Mouse (Mus musculus): ENCODE results near the gene Cand2. TPM values are rescaled to one million over a fixed set of nuclear protein-coding genes. Genes with fewer than 3 reads are reported as not detected.
A peak's percentile ranks its signal among the peaks of the same experiment; 100 is the strongest.

The Cand2 gene
- total and polyA plus RNA-seq, 3 experiments, result 3.6 to 17.1 (median 7.8) TPM

- TF ChIP-seq HCFC1 (IDR thresholded peaks at IDR 0.05; ENCODE audit: low read depth, low read length) (peak; percentile 90), MYC (IDR thresholded peaks at IDR 0.05; ENCODE audit: low read depth, low read length) (peak; percentile 94), ZNF384 (IDR thresholded peaks at IDR 0.05; ENCODE audit: low read depth, low read length) (peak; percentile 44), TBP (conservative IDR thresholded peaks at IDR 0.05; ENCODE audit: low read depth, low read length) (peak; percentile 96), E2F4 (IDR thresholded peaks at IDR 0.05; ENCODE audit: insufficient replicate concordance, low read depth, low read length) (0 out of 2 replicates have a peak, but pooled peaks have one; percentile 32), CHD2 (IDR thresholded peaks at IDR 0.05; ENCODE audit: low read length) (no peak), BHLHE40 (IDR thresholded peaks at IDR 0.05; ENCODE audit: low read depth, low read length) (no peak; the same call in 1 of the 2 replicates), KAT2A (IDR thresholded peaks at IDR 0.05; ENCODE audit: insufficient replicate concordance, low read length) (peak; percentile 92; the same call in 1 of the 2 replicates), NELFE (IDR thresholded peaks at IDR 0.05; ENCODE audit: low read depth, low read length) (peak; percentile 97), ETS1 (conservative IDR thresholded peaks at IDR 0.05; ENCODE audit: low read depth, low read length) (0 out of 2 replicates have a peak, but pooled peaks have one; percentile 8)
These were observed 34.3 kb downstream of the Cand2 start, which contains the start of gene Rpl32 (continued) for GRCm38 (mm10) chr6:115808488-115809231.

GRCm38 (mm10) chr6:115811606-115812005 is 37.3 kb downstream of the Cand2 start:
- H3K4me1 ChIP-seq (ENCODE audit: control insufficient read depth in 1 of 2, insufficient read depth in 2 of 2), result peaks cover 8 to 23% of the 10 kb centered on the region in 2 experiments
- no peak overlapping the region for H3K9ac ChIP-seq (ENCODE audit: insufficient read depth, low read depth)
- dilution Hi-C loops (cut with MboI; ENCODE audit: extremely low pct_ligation_motif_present, extremely low pct_unique_long_range_greater_than_20kb, low sequenced_read_pairs) (no loop called here), in situ Hi-C loops (cut with MboI; ENCODE audit: low pct_ligation_motif_present, low pct_unique_long_range_greater_than_20kb, low sequenced_read_pairs) (no loop called here)
- no peaks in the 10 kb centered on the region for H3K27me3 ChIP-seq (replicated peaks)
- H3K9me3 ChIP-seq (replicated peaks; ENCODE audit: low read length), result no peaks in the 10 kb centered on the region
- no peak for DNase-seq (ENCODE audit: extremely low read depth)
- TF ChIP-seq JUND (conservative IDR thresholded peaks at IDR 0.05; ENCODE audit: low read depth, low read length) (no peak), TCF12 (IDR thresholded peaks at IDR 0.05; ENCODE audit: low read depth, low read length) (no peak), JUN (IDR thresholded peaks at IDR 0.05; ENCODE audit: insufficient read depth, low read depth, low read length) (no peak), CTCF (conservative IDR thresholded peaks at IDR 0.05 in 1 of 2, IDR thresholded peaks at IDR 0.05 in 1 of 2; ENCODE audit: low read depth in 2 of 2, low read length in 2 of 2) (no peak), ZMIZ1 (IDR thresholded peaks at IDR 0.05; ENCODE audit: low read depth, low read length) (no peak), E2F4 (IDR thresholded peaks at IDR 0.05; ENCODE audit: insufficient replicate concordance, low read depth, low read length) (no peak)
- peaks cover 19% of the 10 kb centered on the region for H3K79me2 ChIP-seq (replicated peaks; ENCODE audit: control insufficient read depth, extremely low read depth, insufficient read depth, poor library complexity, severe bottlenecking)
- H3K4me2 ChIP-seq (ENCODE audit: insufficient read depth, low read depth, poor library complexity, severe bottlenecking), result no peak overlapping the region
- H3K36me3 ChIP-seq (replicated peaks in 1 of 2; ENCODE audit: control insufficient read depth in 1 of 2, insufficient read depth in 1 of 2, low read length in 1 of 2), result peaks cover 13 to 60% of the 10 kb centered on the region in 2 experiments
- H3K27ac ChIP-seq (ENCODE audit: insufficient read depth, low read depth), result no peak overlapping the region
- H3K4me3 ChIP-seq (replicated peaks in 1 of 3; ENCODE audit: low read depth in 2 of 3, low read length in 2 of 3, poor library complexity in 1 of 3), result no peak overlapping the region

- in situ Hi-C loops (cut with MboI; ENCODE audit: low pct_ligation_motif_present, low pct_unique_long_range_greater_than_20kb, low sequenced_read_pairs) (no loop called here), dilution Hi-C loops (cut with MboI; ENCODE audit: extremely low pct_ligation_motif_present, extremely low pct_unique_long_range_greater_than_20kb, low sequenced_read_pairs) (no loop called here)
- Histone ChIP-seq H3K4me1 (ENCODE audit: control insufficient read depth in 1 of 2, insufficient read depth in 2 of 2) (peaks cover 8 to 21% of the 10 kb centered on the region in 2 experiments), H3K4me2 (ENCODE audit: insufficient read depth, low read depth, poor library complexity, severe bottlenecking) (no peak overlapping the region), H3K27ac (ENCODE audit: insufficient read depth, low read depth) (no peak overlapping the region), H3K27me3 (replicated peaks) (no peaks in the 10 kb centered on the region), H3K36me3 (replicated peaks in 1 of 2; ENCODE audit: control insufficient read depth in 1 of 2, insufficient read depth in 1 of 2, low read length in 1 of 2) (peaks cover 2 to 63% of the 10 kb centered on the region in 2 experiments), H3K79me2 (replicated peaks; ENCODE audit: control insufficient read depth, extremely low read depth, insufficient read depth, poor library complexity, severe bottlenecking) (no peaks in the 10 kb centered on the region; the same call in 1 of the 2 replicates), H3K9ac (ENCODE audit: insufficient read depth, low read depth) (no peak overlapping the region), H3K9me3 (replicated peaks; ENCODE audit: low read length) (no peaks in the 10 kb centered on the region), H3K4me3 (replicated peaks in 1 of 3; ENCODE audit: low read depth in 2 of 3, low read length in 2 of 3, poor library complexity in 1 of 3) (no peak overlapping the region)
- peak; percentile 60 for DNase-seq (ENCODE audit: extremely low read depth)
- TF ChIP-seq TCF12 (IDR thresholded peaks at IDR 0.05; ENCODE audit: low read depth, low read length) (0 out of 2 replicates have a peak, but pooled peaks have one; percentile 17), KAT2A (IDR thresholded peaks at IDR 0.05; ENCODE audit: insufficient replicate concordance, low read length) (no peak), USF2 (conservative IDR thresholded peaks at IDR 0.05; ENCODE audit: low read depth, low read length) (no peak), RAD21 (IDR thresholded peaks at IDR 0.05; ENCODE audit: low read depth, low read length) (peak; percentile 58), HCFC1 (IDR thresholded peaks at IDR 0.05; ENCODE audit: low read depth, low read length) (no peak), MYC (IDR thresholded peaks at IDR 0.05; ENCODE audit: low read depth, low read length) (0 out of 2 replicates have a peak, but pooled peaks have one; percentile 25), GABPA (IDR thresholded peaks at IDR 0.05; ENCODE audit: insufficient replicate concordance, low read depth, low read length) (no peak), ETS1 (conservative IDR thresholded peaks at IDR 0.05; ENCODE audit: low read depth, low read length) (no peak), SIN3A (IDR thresholded peaks at IDR 0.05; ENCODE audit: low read length) (no peak), POLR2A (IDR thresholded peaks at IDR 0.05; ENCODE audit: low read depth, low read length) (no peak), CHD2 (IDR thresholded peaks at IDR 0.05; ENCODE audit: low read length) (no peak), SMC3 (IDR thresholded peaks at IDR 0.05; ENCODE audit: low read depth, low read length) (peak; percentile 84), POLR2AphosphoS2 (IDR thresholded peaks at IDR 0.05; ENCODE audit: low read depth, low read length) (no peak), TBP (conservative IDR thresholded peaks at IDR 0.05; ENCODE audit: low read depth, low read length) (no peak), BHLHE40 (IDR thresholded peaks at IDR 0.05; ENCODE audit: low read depth, low read length) (no peak), UBTF (IDR thresholded peaks at IDR 0.05; ENCODE audit: low read depth, low read length) (no peak), CHD1 (IDR thresholded peaks at IDR 0.05; ENCODE audit: low read depth, low read length) (no peak), CTCF (conservative IDR thresholded peaks at IDR 0.05 in 1 of 2, IDR thresholded peaks at IDR 0.05 in 1 of 2; ENCODE audit: low read depth in 2 of 2, low read length in 2 of 2) (peak; percentile 30 to 84; a peak in 3 of 4 replicates), MXI1 (IDR thresholded peaks at IDR 0.05; ENCODE audit: low read depth, low read length) (no peak), EP300 (IDR thresholded peaks at IDR 0.05; ENCODE audit: low read length) (no peak), MAX (IDR thresholded peaks at IDR 0.05; ENCODE audit: low read length) (no peak)
These were observed 39.8 kb downstream of the Cand2 start for GRCm38 (mm10) chr6:115814104-115814503.

Data from CH12.LX (cell line).